Mouse (Mus musculus) myocyte (in vitro differentiated cells): ENCODE results near the gene Flot2. TPM values are rescaled to one million over a fixed set of nuclear protein-coding genes. Genes with fewer than 3 reads are reported as not detected.

ENCODE experiments used
- H3K27me3 ChIP-seq: one replicate; pipeline ENCODE4 v1.6.1; 2011; ENCODE audit not compliant: control insufficient read depth, insufficient read depth, insufficient read length
- H3K36me3 ChIP-seq: one replicate; pipeline ENCODE4 v1.6.1; 2011; ENCODE audit not compliant: control insufficient read depth, insufficient read depth
- H3K4me2 ChIP-seq: one replicate; pipeline ENCODE4 v1.6.1; 2011; ENCODE audit warnings: low read depth, control low read depth
- H3K4me3 ChIP-seq: one replicate; pipeline ENCODE4 v1.5.1; 2011; ENCODE audit warnings: mild to moderate bottlenecking, control low read depth, moderate library complexity
- H3K79me2 ChIP-seq: one replicate; pipeline ENCODE4 v1.6.1; 2011; ENCODE audit not compliant: control insufficient read depth, insufficient read depth
- H3ac ChIP-seq: one replicate; pipeline ENCODE4 v1.6.1; 2011; ENCODE audit not compliant: control insufficient read depth, insufficient read length
- CEBPB ChIP-seq: IDR thresholded peaks from 2 replicates; pipeline ENCODE4 v1.6.1; 2011; ENCODE audit warnings: mild to moderate bottlenecking, moderate library complexity; ENCODE audit not compliant: poor library complexity, insufficient read depth, severe bottlenecking
- E2F4 ChIP-seq: IDR thresholded peaks from one replicate; pipeline ENCODE4 v1.6.1; 2011; ENCODE audit warnings: mild to moderate bottlenecking, control low read depth, moderate library complexity; ENCODE audit not compliant: insufficient read depth
- MAX ChIP-seq: IDR thresholded peaks from one replicate; pipeline ENCODE4 v1.6.1; 2011; ENCODE audit warnings: low read depth, mild to moderate bottlenecking, control low read depth
- MYOD1 ChIP-seq, 3 experiments: IDR thresholded peaks; one replicate each; pipeline ENCODE4 v1.6.1; 2011; ENCODE audit warnings: control low read depth in 2 of 3, low read depth in 2 of 3, mild to moderate bottlenecking in 2 of 3, moderate library complexity in 1 of 3; ENCODE audit not compliant: insufficient read length in 2 of 3, control insufficient read depth in 1 of 3
- MYOG ChIP-seq, 3 experiments: IDR thresholded peaks; one replicate each; pipeline ENCODE4 v1.6.1; 2011; ENCODE audit warnings: control low read depth in 2 of 3, low read depth in 2 of 3, mild to moderate bottlenecking in 2 of 3; ENCODE audit not compliant: insufficient read length in 2 of 3, control insufficient read depth in 1 of 3, insufficient read depth in 1 of 3
- POLR2A ChIP-seq: IDR thresholded peaks from one replicate; pipeline ENCODE4 v1.6.1; 2011; ENCODE audit warnings: low read depth, mild to moderate bottlenecking, control low read depth, moderate library complexity; ENCODE audit not compliant: insufficient read length
- POLR2AphosphoS2 ChIP-seq: IDR thresholded peaks from one replicate; pipeline ENCODE4 v1.6.1; 2011; ENCODE audit warnings: low read depth, control low read depth; ENCODE audit not compliant: insufficient read length
- REST ChIP-seq: IDR thresholded peaks from one replicate; pipeline ENCODE4 v1.6.1; 2011; ENCODE audit warnings: mild to moderate bottlenecking, control low read depth, moderate library complexity; ENCODE audit not compliant: insufficient read depth, insufficient read length
- SRF ChIP-seq: IDR thresholded peaks from one replicate; pipeline ENCODE4 v1.6.1; 2011; ENCODE audit warnings: low read depth; ENCODE audit not compliant: control insufficient read depth, insufficient read length
- TCF12 ChIP-seq: IDR thresholded peaks from one replicate; pipeline ENCODE4 v1.6.1; 2011; ENCODE audit warnings: mild to moderate bottlenecking, control low read depth; ENCODE audit not compliant: poor library complexity, insufficient read depth, severe bottlenecking
- TCF3 ChIP-seq: IDR thresholded peaks from one replicate; pipeline ENCODE4 v1.6.1; 2011; ENCODE audit warnings: low read depth, control low read depth; ENCODE audit not compliant: insufficient read length
- USF1 ChIP-seq: IDR thresholded peaks from one replicate; pipeline ENCODE4 v1.6.1; 2011; ENCODE audit warnings: low read depth, mild to moderate bottlenecking, control low read depth, moderate library complexity
- polyA plus RNA-seq: library from polyadenylated mRNA; unstranded; fragments of >200 nt; fragmentation: generic; extraction: Trizol; gene quantifications from one replicate; pipeline ENCODE4 v1.2.1, GENCODE M21; 2012; ENCODE audit warnings: missing spikeins

Flot2 gene
- polyA plus RNA-seq, 1 experiment: 78.8 TPM

GRCm38 (mm10) chr11:78065906-78066305 lies 28.2 kb downstream of the Flot2 start:
- no peaks in the 10 kb centered on the region for H3K36me3 ChIP-seq
- H3ac ChIP-seq: no peak overlapping the region
- TF ChIP-seq REST: no peak
- TF ChIP-seq E2F4: peak; percentile 9
- TF ChIP-seq SRF: peak; percentile 11
- TF ChIP-seq MYOG (IDR thresholded peaks at IDR 0.05; ENCODE audit: control insufficient read depth in 1 of 3, insufficient read depth in 1 of 3, insufficient read length in 2 of 3, low read depth in 2 of 3): peak in 2 of 3 experiments; percentile 34 to 80
- peak in 1 of 3 experiments; percentile 57 for TF ChIP-seq MYOD1 (IDR thresholded peaks at IDR 0.05; ENCODE audit: control insufficient read depth in 1 of 3, insufficient read length in 2 of 3, low read depth in 2 of 3)
- no peak overlapping the region for H3K4me2 ChIP-seq
- no peaks in the 10 kb centered on the region for H3K79me2 ChIP-seq
- H3K4me3 ChIP-seq: no peak overlapping the region
- no peaks in the 10 kb centered on the region for H3K27me3 ChIP-seq

DNA sequence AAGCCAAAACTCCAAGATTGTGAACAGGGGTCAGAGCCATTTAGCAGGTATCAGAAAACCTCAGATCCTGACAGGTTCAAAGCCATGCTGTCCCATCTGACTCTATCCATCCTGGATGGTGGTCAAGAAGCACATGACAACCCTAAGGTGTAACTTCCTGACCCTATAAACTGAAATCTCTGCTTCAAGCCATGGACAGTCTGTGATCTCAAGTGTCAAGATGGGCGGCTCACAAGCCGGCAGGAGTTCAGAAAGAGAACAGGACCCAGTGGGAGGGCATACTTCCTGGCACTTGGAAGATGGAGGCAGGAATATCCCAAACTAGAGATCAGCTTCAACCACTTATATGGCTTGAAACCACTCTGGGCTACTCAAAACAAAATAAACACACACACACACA lies 28.9 kb downstream of the Flot2 start:
- Histone ChIP-seq H3K4me3 (no peak overlapping the region), H3K27me3 (no peaks in the 10 kb centered on the region), H3K79me2 (no peaks in the 10 kb centered on the region), H3ac (no peak overlapping the region), H3K36me3 (no peaks in the 10 kb centered on the region), H3K4me2 (no peak overlapping the region)
- TF ChIP-seq POLR2AphosphoS2: no peak
- TF ChIP-seq MYOG (IDR thresholded peaks at IDR 0.05; ENCODE audit: control insufficient read depth in 1 of 3, insufficient read depth in 1 of 3, insufficient read length in 2 of 3, low read depth in 2 of 3): no peak
- TF ChIP-seq REST: no peak
- TF ChIP-seq MYOD1 (IDR thresholded peaks at IDR 0.05; ENCODE audit: control insufficient read depth in 1 of 3, insufficient read length in 2 of 3, low read depth in 2 of 3): no peak
- no peak for TF ChIP-seq MAX
- no peak for TF ChIP-seq TCF12
- TF ChIP-seq POLR2A: no peak
- TF ChIP-seq SRF: no peak
- no peak for TF ChIP-seq USF1
- no peak for TF ChIP-seq TCF3
- no peak for TF ChIP-seq CEBPB
- TF ChIP-seq E2F4: no peak

GRCm38 (mm10) chr11:78067566-78067965 lies 29.8 kb downstream of the Flot2 start:
- H3K79me2 ChIP-seq: no peaks in the 10 kb centered on the region
- H3ac ChIP-seq: no peak overlapping the region
- H3K27me3 ChIP-seq: no peaks in the 10 kb centered on the region
- no peak for TF ChIP-seq POLR2A
- TF ChIP-seq MYOD1 (IDR thresholded peaks at IDR 0.05; ENCODE audit: control insufficient read depth in 1 of 3, insufficient read length in 2 of 3, low read depth in 2 of 3): peak; percentile 10 to 77 (median 57)
- no peak for TF ChIP-seq POLR2AphosphoS2
- peak in 2 of 3 experiments; percentile 73 for TF ChIP-seq MYOG (IDR thresholded peaks at IDR 0.05; ENCODE audit: control insufficient read depth in 1 of 3, insufficient read depth in 1 of 3, insufficient read length in 2 of 3, low read depth in 2 of 3)
- TF ChIP-seq CEBPB: no peak
- TF ChIP-seq SRF: peak; percentile 10
- peak; percentile 27 for TF ChIP-seq USF1
- TF ChIP-seq MAX: no peak
- TF ChIP-seq TCF3: no peak
- no peak for TF ChIP-seq E2F4
- no peak for TF ChIP-seq REST
- TF ChIP-seq TCF12: no peak
- H3K4me2 ChIP-seq: no peak overlapping the region
- no peak overlapping the region for H3K4me3 ChIP-seq
- H3K36me3 ChIP-seq: peaks cover 4% of the 10 kb centered on the region

DNA sequence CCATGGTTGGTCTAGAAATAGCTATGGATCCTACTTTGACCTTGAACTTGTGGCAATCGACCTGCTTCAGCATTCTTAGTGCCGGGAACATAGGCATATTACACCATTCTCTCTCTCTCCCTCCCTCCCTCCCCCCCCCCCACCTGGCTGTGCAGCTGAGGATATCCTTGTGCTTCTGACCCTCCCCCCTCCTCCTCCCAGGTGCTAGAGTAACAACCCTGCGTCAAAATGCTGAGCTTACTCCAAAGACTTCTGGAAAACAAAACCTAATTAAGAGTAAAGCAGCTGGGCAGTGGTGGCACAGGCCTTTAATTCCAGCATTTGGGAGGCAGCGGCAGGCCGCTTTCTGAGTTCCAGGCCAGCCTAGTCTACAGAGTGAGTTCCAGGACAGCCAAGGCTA lies 31.4 kb downstream of the Flot2 start:
- Histone ChIP-seq H3ac (no peak overlapping the region), H3K79me2 (no peaks in the 10 kb centered on the region), H3K4me2 (no peak overlapping the region), H3K36me3 (peaks cover 6% of the 10 kb centered on the region), H3K27me3 (no peaks in the 10 kb centered on the region), H3K4me3 (no peak overlapping the region)
- TF ChIP-seq USF1 (no peak), SRF (no peak), CEBPB (no peak), TCF12 (no peak), MYOG (IDR thresholded peaks at IDR 0.05; ENCODE audit: control insufficient read depth in 1 of 3, insufficient read depth in 1 of 3, insufficient read length in 2 of 3, low read depth in 2 of 3) (no peak), POLR2AphosphoS2 (no peak)

- no peak for TF ChIP-seq POLR2A
- TF ChIP-seq MYOG (IDR thresholded peaks at IDR 0.05; ENCODE audit: control insufficient read depth in 1 of 3, insufficient read depth in 1 of 3, insufficient read length in 2 of 3, low read depth in 2 of 3): no peak
- no peak for TF ChIP-seq TCF12
- no peak for TF ChIP-seq TCF3
- no peak for TF ChIP-seq MYOD1 (IDR thresholded peaks at IDR 0.05; ENCODE audit: control insufficient read depth in 1 of 3, insufficient read length in 2 of 3, low read depth in 2 of 3)
- no peak for TF ChIP-seq MAX
- TF ChIP-seq POLR2AphosphoS2: no peak
- TF ChIP-seq USF1: no peak
- H3ac ChIP-seq: no peak overlapping the region
- no peak overlapping the region for H3K4me3 ChIP-seq
- no peaks in the 10 kb centered on the region for H3K27me3 ChIP-seq
- peaks cover 10% of the 10 kb centered on the region for H3K36me3 ChIP-seq
- H3K79me2 ChIP-seq: no peaks in the 10 kb centered on the region
- no peak overlapping the region for H3K4me2 ChIP-seq
Observed at GRCm38 (mm10) chr11:78069646-78070045, 31.9 kb downstream of the Flot2 start.
